Mouse (Mus musculus): ENCODE measurements around the gene Ltc4s.

- TF ChIP-seq CTCF (IDR thresholded peaks at IDR 0.05; ENCODE audit: control insufficient read depth, insufficient read depth, insufficient read length) (no peak), MAX (IDR thresholded peaks at IDR 0.05) (no peak), MYOD1 (IDR thresholded peaks at IDR 0.05; ENCODE audit: control insufficient read depth, insufficient read length, low read depth) (no peak), MYOG (IDR thresholded peaks at IDR 0.05; ENCODE audit: control insufficient read depth, extremely low read depth, insufficient read length) (no peak), USF1 (IDR thresholded peaks at IDR 0.05; ENCODE audit: low read depth) (no peak), CEBPB (IDR thresholded peaks at IDR 0.05; ENCODE audit: low read depth) (no peak), FOSL1 (IDR thresholded peaks at IDR 0.05; ENCODE audit: insufficient read depth, low read length, poor library complexity, severe bottlenecking) (no peak)
These were observed 4.4 kb downstream of the Ltc4s start for GRCm38 (mm10) chr11:50233993-50234392.

Data from C2C12 (cell line).